Mouse (Mus musculus): ENCODE data around the gene Unc13a.
A peak's percentile ranks its signal among the peaks of the same experiment; 100 is the strongest.

Gene Unc13a

GRCm38 (mm10) chr8:71625088-71625487, 46.5 kb downstream of the Unc13a start:
- DNase-seq (ENCODE audit: low read depth, low spot score) = peak; percentile 85

- DNase-seq (ENCODE audit: low read depth, low spot score) = no peak
Measured at GRCm38 (mm10) chr8:71619786-71620185, 51.8 kb downstream of the Unc13a start.

- DNase-seq (ENCODE audit: low read depth, low spot score) = peak; percentile 41
Measured at GRCm38 (mm10) chr8:71613418-71613817, 58.1 kb downstream of the Unc13a start.

- DNase-seq (ENCODE audit: low read depth, low spot score) = no peak
Measured at GRCm38 (mm10) chr8:71612141-71612540, 59.4 kb downstream of the Unc13a start.

GRCm38 (mm10) chr8:71610822-71611651, 60.5 kb downstream of the Unc13a start, which contains the start of gene Colgalt1:
Colgalt1 (plus strand) TSS chr8:71610998.
- peak; percentile 98 for DNase-seq (ENCODE audit: low read depth, low spot score)

- DNase-seq (ENCODE audit: low read depth, low spot score) = no peak
Measured at GRCm38 (mm10) chr8:71604021-71604420, 67.5 kb downstream of the Unc13a start.

- no peak for DNase-seq (ENCODE audit: low read depth, low spot score)
Measured at GRCm38 (mm10) chr8:71602666-71603334, 68.8 kb downstream of the Unc13a start.

- no peak for DNase-seq (ENCODE audit: low read depth, low spot score)
Measured at GRCm38 (mm10) chr8:71601939-71602665, 69.5 kb downstream of the Unc13a start.

GRCm38 (mm10) chr8:71598841-71599240, 72.7 kb downstream of the Unc13a start:
- no peak for DNase-seq (ENCODE audit: low read depth, low spot score)

GRCm38 (mm10) chr8:71598375-71598774, 73.2 kb downstream of the Unc13a start:
- DNase-seq (ENCODE audit: low read depth, low spot score) = peak; percentile 20

- peak; percentile 91 for DNase-seq (ENCODE audit: low read depth, low spot score)
Measured at GRCm38 (mm10) chr8:71597451-71597850, 74.1 kb downstream of the Unc13a start, which contains the start of gene Fam129c. Fam129c (plus strand) TSS chr8:71597648.

GRCm38 (mm10) chr8:71596798-71597197, 74.8 kb downstream of the Unc13a start:
- peak; percentile 87 for DNase-seq (ENCODE audit: low read depth, low spot score)

- no peak for DNase-seq (ENCODE audit: low read depth, low spot score)
Measured at GRCm38 (mm10) chr8:71596384-71596783, 75.2 kb downstream of the Unc13a start.

- DNase-seq (ENCODE audit: low read depth, low spot score) = peak; percentile 89
Measured at GRCm38 (mm10) chr8:71595862-71596261, 75.7 kb downstream of the Unc13a start.

GRCm38 (mm10) chr8:71594324-71594722, 77.2 kb downstream of the Unc13a start:
- no peak for DNase-seq (ENCODE audit: low read depth, low spot score)

GRCm38 (mm10) chr8:71593556-71594323, 77.8 kb downstream of the Unc13a start:
- DNase-seq (ENCODE audit: low read depth, low spot score) = no peak

- DNase-seq (ENCODE audit: low read depth, low spot score) = peak; percentile 52
Measured at GRCm38 (mm10) chr8:71592374-71593170, 79.0 kb downstream of the Unc13a start.

- peak; percentile 97 for DNase-seq (ENCODE audit: low read depth, low spot score)
Measured at GRCm38 (mm10) chr8:71591471-71592373, 79.8 kb downstream of the Unc13a start, which contains the start of gene Pgls. Pgls (plus strand) TSS chr8:71592176.

- no peak for DNase-seq (ENCODE audit: low read depth, low spot score)
Measured at GRCm38 (mm10) chr8:71591017-71591416, 80.5 kb downstream of the Unc13a start.

Measured in A20 (cell line).